Mouse (Mus musculus) neutrophil, adult 83 days (primary cell): ENCODE measurements around the gene 1500009L16Rik. TPM values are rescaled to one million over a fixed set of nuclear protein-coding genes. Genes with fewer than 3 reads are reported as not detected.

ENCODE experiments used
- total RNA-seq, 2 experiments: library from RNA; stranded (reverse); gene quantifications; one replicate each; pipeline ENCODE4 v1.2.4; 2023

1500009L16Rik gene
- not detected for total RNA-seq

GRCm38 (mm10) chr10:83722579-83723031 is at the start of gene 1500009L16Rik:
Gene 1500009L16Rik (plus strand): TSS chr10:83722865.

Other genes starting within 250 kb of the 1500009L16Rik start
- gene Aldh1l2, start 188.7 kb upstream of the 1500009L16Rik start, total RNA-seq, result 1 to 10 TPM in 1 of 2 experiments, under 1 TPM in 1; 0.20 to 1.5 TPM
- 10 to 100 TPM; 25.8 to 26.7 TPM for gene Washc4, start 179.1 kb upstream of the 1500009L16Rik start, total RNA-seq
- gene Appl2, start 74.1 kb upstream of the 1500009L16Rik start, total RNA-seq, result 10 to 100 TPM; 14.0 to 18.5 TPM